Mouse (Mus musculus): Measurements from ENCODE around the gene Sorcs1.

The Sorcs1 gene

DNA sequence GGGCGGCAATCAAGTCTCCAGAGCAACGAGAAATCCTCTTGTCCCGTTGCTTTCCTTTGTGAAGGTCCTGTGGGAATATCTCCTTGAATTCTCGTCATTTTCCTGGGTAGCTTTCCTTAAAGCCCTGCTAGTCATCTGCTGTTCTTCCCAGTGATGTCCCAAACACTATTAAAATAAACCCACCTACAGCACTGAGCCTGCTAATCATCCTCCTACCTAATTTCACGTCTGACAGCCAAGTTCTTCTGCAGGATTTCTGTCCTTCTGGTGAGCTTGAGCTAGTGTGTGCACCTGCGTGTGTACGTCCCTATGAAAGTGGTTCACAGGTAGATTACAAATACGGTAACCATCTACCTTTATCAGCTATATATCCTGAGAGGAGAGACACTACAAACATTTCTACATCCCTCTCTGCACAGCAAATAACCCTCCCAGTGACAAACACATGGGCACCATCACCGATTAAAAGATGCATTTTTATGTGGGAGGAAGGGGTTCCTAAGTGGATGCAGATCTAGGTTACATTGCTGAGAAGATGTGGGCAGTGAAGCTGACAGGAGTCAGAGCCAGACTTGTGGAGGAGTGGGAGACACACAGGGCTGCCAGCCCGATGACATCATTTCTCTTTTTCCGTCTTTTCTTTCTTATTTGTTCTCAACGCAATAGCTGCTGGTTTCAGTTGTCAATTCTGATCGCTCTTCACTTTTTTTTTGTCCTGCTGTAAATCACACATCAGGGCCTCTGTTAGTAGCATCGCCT lies 259.3 kb downstream of the Sorcs1 start:
- DNase-seq (ENCODE audit: low spot score): no peak

DNA sequence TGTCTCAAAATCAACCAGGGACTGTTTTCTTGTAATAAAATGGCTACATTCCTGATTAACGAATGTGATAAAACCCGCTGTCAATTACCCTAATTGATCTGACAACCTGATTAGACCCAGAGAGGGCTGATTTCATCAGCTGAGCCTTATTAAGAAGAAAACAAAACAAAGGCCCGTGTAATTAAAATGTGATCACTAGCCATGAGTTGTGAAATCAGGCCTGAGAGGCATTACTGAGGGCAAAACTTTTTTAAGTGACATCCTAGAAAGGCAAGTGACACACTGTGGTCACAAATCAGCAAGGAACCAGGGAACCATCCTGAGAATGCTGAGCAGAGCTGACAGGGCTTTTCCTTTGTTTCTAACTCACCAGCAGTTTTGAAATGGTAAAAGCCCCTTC lies 267.9 kb downstream of the Sorcs1 start:
- DNase-seq (ENCODE audit: low spot score): no peak

- no peak for DNase-seq (ENCODE audit: low spot score)
These were observed 280.1 kb downstream of the Sorcs1 start for GRCm38 (mm10) chr19:50398341-50398740.

DNA sequence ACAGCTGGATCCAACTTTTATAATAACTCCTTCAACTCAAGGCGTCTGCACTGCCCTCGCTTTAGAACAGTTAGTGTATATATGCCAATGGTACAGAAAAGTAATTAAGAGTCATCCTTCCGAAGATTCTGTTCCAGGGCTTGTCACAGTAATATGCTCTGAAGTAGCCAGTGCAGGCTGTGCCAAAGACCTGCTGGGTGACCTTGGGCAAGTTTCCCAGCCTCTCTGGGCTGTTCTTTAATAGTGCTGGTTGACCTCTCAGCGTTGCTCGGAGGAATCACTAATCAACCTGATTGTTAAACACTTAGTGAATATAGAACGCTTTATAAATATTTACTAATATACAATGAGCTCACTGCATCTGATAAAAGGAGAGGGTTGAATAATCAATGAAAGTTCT lies 282.7 kb downstream of the Sorcs1 start:
- DNase-seq (ENCODE audit: low spot score): no peak

GRCm38 (mm10) chr19:50394101-50394500 lies 284.3 kb downstream of the Sorcs1 start:
- no peak for DNase-seq (ENCODE audit: low spot score)

GRCm38 (mm10) chr19:50389925-50390552 lies 288.4 kb downstream of the Sorcs1 start:
- no peak for DNase-seq (ENCODE audit: low spot score)

- no peak for DNase-seq (ENCODE audit: low spot score)
These were observed 299.5 kb downstream of the Sorcs1 start for GRCm38 (mm10) chr19:50378901-50379300.

GRCm38 (mm10) chr19:50374751-50375150 lies 303.7 kb downstream of the Sorcs1 start:
- DNase-seq (ENCODE audit: low spot score): no peak

DNA sequence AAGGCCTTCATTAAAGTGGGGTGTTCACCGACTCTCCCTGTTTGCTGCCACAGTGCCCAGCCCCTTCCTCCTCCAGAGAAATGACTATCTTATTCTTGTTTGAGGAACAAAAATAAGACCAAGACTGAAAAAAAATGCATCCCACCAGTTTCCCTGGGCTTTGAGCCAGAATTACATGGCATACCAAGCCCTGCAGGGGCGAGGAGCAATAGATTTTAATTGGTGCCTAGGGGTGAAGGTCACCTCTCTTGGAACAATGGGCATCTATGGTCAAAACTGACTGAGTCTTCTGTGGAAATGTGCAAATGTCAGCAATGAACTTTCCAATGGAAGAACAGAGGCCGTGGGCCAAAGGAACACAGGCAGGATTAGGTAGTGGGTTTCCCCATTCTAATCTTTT lies 312.0 kb downstream of the Sorcs1 start:
- DNase-seq (ENCODE audit: low spot score): no peak

DNA sequence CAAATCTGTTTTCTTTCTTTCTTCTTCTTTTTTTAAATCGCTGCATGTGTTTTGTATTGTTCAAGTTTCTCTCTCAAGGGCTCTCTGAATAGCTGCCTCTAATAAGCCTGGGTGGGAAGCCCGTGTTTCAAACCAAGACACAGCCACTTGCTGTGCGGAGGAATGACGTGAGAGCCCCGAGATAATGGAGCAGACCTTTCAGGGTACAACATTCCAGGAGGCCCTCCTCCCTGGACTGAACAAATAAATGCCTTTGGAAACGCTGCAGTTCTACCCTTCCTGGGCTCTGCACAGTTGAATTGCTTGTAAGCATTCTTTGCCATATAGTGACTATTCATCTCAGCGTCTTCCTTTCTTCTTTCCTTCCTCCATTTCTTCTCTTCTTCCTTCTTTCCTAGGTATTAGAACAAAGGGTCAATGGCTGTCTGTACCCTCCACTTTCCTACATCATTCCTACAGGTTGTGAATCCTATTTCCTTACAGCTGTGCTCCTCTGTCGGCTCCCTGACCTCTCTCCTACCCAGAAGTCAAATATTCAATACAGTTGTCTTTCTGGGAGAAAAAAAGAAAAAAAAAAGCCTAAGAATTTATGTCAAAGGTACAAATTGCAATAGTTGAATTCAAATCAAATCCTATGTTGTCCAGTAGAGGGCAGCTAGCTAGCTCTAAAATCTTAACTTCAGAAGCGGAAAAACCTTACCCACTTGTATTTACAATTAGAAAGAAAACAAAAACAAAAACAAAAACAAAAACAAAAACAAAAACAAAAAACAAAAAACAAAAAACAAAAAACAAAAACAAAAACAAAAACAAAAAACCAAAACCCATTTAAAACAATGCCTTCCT lies 315.6 kb downstream of the Sorcs1 start:
- no peak for DNase-seq (ENCODE audit: low spot score)

DNA sequence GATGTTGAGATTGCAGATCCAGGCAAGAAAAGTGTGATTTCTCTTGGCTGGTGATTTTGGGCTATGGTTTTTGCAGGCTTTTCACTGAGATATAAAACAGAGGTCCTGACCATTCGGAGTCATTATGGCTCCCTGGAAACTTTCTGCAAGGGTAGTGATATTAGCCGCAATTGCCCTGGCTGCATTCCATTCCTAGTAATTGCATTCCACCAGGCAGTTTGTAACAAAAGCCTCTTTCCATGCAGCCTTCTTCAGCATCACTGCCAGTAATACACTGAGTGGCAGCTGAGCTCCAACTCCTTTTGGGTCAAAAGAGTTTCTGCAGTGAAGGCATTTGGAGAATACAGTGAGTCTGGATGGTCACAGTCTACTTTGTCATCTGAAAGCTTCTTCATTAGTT lies 319.9 kb downstream of the Sorcs1 start:
- no peak for DNase-seq (ENCODE audit: low spot score)

DNA sequence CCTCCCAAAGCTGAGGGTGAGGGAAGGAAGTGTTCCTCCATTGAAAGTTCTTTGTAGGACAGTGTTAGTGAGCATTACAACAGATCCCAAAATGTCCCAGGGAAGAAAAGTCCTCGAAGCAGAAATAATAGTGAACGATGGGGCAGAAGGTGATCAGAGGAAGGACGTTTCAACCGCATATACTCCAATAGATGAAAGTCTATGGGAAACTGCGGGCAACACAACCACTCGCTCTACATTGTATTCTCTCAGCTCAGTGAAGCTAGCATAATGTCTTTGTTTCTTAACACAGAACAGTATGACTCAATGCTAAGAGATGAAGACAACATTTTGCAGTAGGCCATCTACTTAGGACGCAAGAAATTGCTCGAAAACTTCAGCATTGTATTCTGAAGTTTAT lies 339.2 kb downstream of the Sorcs1 start:
- no peak for DNase-seq (ENCODE audit: low spot score)

- no peak for DNase-seq (ENCODE audit: low spot score)
These were observed 341.7 kb downstream of the Sorcs1 start for GRCm38 (mm10) chr19:50336751-50337150.

GRCm38 (mm10) chr19:50331136-50331535 lies 347.3 kb downstream of the Sorcs1 start:
- no peak for DNase-seq (ENCODE audit: low spot score)

DNA sequence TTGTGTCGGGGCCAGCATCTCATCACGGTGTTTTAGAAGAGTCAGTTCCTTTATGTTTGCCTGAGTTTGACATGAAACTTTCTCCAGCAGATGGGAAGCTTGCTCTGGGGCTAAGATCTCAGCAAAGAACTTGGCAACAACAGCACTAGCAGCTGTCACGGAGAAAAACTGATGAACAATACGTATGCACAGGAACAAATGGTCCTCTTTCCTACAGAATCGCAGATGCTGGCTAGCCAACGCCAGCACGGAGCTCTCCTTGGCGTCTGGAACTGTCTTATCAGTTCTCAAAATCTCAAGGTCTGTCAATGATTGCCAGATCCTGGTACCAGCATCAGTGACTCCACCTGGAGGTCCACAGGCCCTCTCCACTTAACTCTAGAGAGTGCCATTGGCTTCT lies 350.6 kb downstream of the Sorcs1 start:
- DNase-seq (ENCODE audit: low spot score): no peak

GRCm38 (mm10) chr19:50326151-50326550 lies 352.3 kb downstream of the Sorcs1 start:
- DNase-seq (ENCODE audit: low spot score): no peak

GRCm38 (mm10) chr19:50325686-50326085 lies 352.8 kb downstream of the Sorcs1 start:
- DNase-seq (ENCODE audit: low spot score): no peak

DNA sequence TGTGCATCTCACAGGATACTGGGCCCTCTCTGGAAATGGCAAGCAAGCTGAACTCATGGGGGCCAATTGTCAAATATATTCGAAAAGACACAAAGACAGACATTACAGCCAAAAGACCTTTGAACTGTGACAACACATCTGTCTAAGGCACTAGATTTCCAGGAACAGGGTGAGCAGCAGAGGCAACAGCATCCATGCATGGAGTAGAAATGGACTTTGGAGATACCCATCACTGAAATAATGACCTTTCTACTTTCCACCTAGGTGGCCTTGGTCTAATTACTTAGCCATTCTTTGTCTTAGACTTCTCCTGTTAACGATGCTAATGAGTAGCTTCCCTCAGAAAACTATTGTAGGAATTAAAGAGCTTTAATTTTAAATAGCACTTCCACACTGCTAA lies 371.4 kb downstream of the Sorcs1 start:
- DNase-seq (ENCODE audit: low spot score): no peak

- no peak for DNase-seq (ENCODE audit: low spot score)
These were observed 384.2 kb downstream of the Sorcs1 start for GRCm38 (mm10) chr19:50294205-50294604.

- no peak for DNase-seq (ENCODE audit: low spot score)
These were observed 414.0 kb downstream of the Sorcs1 start for GRCm38 (mm10) chr19:50264450-50264849.

- DNase-seq (ENCODE audit: low spot score): no peak
These were observed 419.6 kb downstream of the Sorcs1 start for GRCm38 (mm10) chr19:50258718-50259413.

GRCm38 (mm10) chr19:50220476-50220875 lies 458.0 kb downstream of the Sorcs1 start:
- no peak for DNase-seq (ENCODE audit: low spot score)
